Mouse (Mus musculus) limb, embryonic 14.5 days (tissue): ENCODE measurements at regions not wholly inside any gene's neighbourhood (a gene's known extent, or its start where the extent isn't known, plus 50 kb on each side); places are given as distances from the start of the nearest gene placed in this dataset.

Source experiments
- ATAC-seq: fragments of 200-750 bp; cut with Nextera tagmentation; 2 replicates; pipeline ENCODE4 v1.8.0; 2017; ENCODE audit warnings: low read depth, moderate number of reproducible peaks, moderate TSS enrichment; ENCODE audit not compliant: low FRiP score
- DNase-seq: peaks from one replicate; pipeline ENCODE4 v3.0.0-alpha.2; 2015; ENCODE audit warnings: low spot score
- H3K27ac ChIP-seq: fragments of 300-500 bp; sonication (generic); replicated peaks from 2 replicates; pipeline ENCODE4 v1.5.1; 2014; ENCODE audit warnings: low read depth, mild to moderate bottlenecking, low read length, moderate library complexity, mixed read lengths
- H3K27me3 ChIP-seq: fragments of 300-500 bp; sonication (generic); 2 replicates; pipeline ENCODE4 v1.6.1; 2014; ENCODE audit warnings: low read length, mixed read lengths; ENCODE audit not compliant: control insufficient read depth, insufficient read depth
- H3K36me3 ChIP-seq: fragments of 300-500 bp; sonication (generic); 2 replicates; pipeline ENCODE4 v1.6.1; 2014; ENCODE audit warnings: mild to moderate bottlenecking, low read length, moderate library complexity, mixed read lengths; ENCODE audit not compliant: control insufficient read depth, insufficient read depth
- H3K4me1 ChIP-seq: fragments of 300-500 bp; sonication (generic); 2 replicates; pipeline ENCODE4 v1.6.1; 2014; ENCODE audit warnings: antibody characterized with exemption, low read length, mixed read lengths; ENCODE audit not compliant: control insufficient read depth, insufficient read depth
- H3K4me2 ChIP-seq: fragments of 300-500 bp; sonication (generic); replicated peaks from 2 replicates; pipeline ENCODE4 v1.6.1; 2014; ENCODE audit warnings: low read depth, mild to moderate bottlenecking, low read length, moderate library complexity; ENCODE audit not compliant: severe bottlenecking
- H3K4me3 ChIP-seq: fragments of 300-500 bp; sonication (generic); replicated peaks from 2 replicates; pipeline ENCODE4 v1.5.1; 2014; ENCODE audit warnings: low read length
- H3K9ac ChIP-seq: fragments of 300-500 bp; sonication (generic); 2 replicates; pipeline ENCODE4 v1.6.1; 2014; ENCODE audit warnings: mild to moderate bottlenecking, low read depth, low read length, moderate library complexity; ENCODE audit not compliant: severe bottlenecking
- H3K9me3 ChIP-seq: fragments of 300-500 bp; sonication (generic); 2 replicates; pipeline ENCODE4 v1.6.1; 2016; ENCODE audit warnings: low read length; ENCODE audit not compliant: control insufficient read depth
- POLR2A ChIP-seq: fragments of 200-500 bp; IDR thresholded peaks from 2 replicates; pipeline ENCODE4 v1.8.0; 2012; ENCODE audit warnings: inconsistent platforms, mild to moderate bottlenecking, moderate library complexity, borderline replicate concordance; ENCODE audit not compliant: insufficient read depth, insufficient read length; ENCODE audit errors: extremely low read depth
- WGBS: fragments of 180-500 bp; shearing (Covaris S2); extraction: QIAGEN DNeasy Blood & Tissue Kit; methylation state at CpG from one replicate; pipeline ENCODE4 v1.1.7; 2014; 5-methylcytosine and 5-hydroxymethylcytosine counted together

DNA sequence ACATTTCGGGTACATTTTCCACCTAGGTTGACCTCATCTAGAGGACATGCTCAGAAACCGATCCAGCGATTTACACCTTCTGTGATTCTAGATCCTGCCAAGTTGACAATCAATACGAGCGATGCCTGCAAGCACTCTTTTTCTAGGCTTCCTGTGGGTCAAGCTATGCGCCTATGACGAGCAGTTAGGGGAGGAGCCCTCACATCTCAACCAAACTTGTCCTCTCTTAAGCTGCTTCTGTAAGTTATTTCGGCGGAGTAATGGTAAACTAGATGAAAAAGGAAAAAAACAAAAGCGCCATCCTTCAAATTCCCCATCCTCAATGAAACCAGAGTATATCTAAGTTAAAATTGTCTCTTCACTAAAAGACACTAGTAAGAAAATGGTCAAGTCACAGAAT lies 858.5 kb downstream of the Zfp704 start:
- WGBS: 89% methylated on average over 10 of the region's 10 CpGs
- H3K9ac ChIP-seq: no peak overlapping the region
- DNase-seq: no peak

DNA sequence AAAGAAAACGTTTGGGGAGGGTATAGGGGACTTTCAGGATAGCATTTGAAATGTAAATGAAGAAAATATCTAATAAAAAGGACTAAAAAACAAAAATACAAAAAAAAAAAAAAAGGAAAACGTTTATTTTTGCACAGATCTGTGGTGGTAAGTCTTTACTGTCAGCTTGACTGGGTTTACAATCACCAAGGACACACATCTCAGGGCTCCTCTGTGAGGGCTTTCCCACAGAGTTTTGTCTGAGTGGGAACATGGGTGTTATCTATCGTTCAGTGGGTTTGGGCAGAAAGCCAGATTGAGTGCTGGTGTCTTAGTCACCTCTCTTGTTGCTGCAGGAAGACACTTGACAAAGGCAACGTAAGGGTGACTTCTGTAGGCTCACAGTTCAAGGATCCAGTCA lies 859.0 kb downstream of the Zfp704 start:
- no peak for TF ChIP-seq POLR2A
- no peak for ATAC-seq
- Histone ChIP-seq H3K36me3 (no peaks in the 10 kb centered on the region), H3K9ac (no peak overlapping the region), H3K9me3 (no peaks in the 10 kb centered on the region), H3K4me1 (0 out of 2 replicates have a peak, but pooled peaks cover 3% of the 10 kb centered on the region), H3K4me3 (no peak overlapping the region), H3K27me3 (no peaks in the 10 kb centered on the region), H3K27ac (no peak overlapping the region), H3K4me2 (no peak overlapping the region)
- 66% methylated on average over 4 of the region's 4 CpGs for whole genome bisulfite sequencing
- DNase-seq: no peak

More for the DNA sequence above, 858.5 kb downstream of the Zfp704 start:
- ATAC-seq: no peak
- H3K4me2 ChIP-seq: no peak overlapping the region
- H3K4me1 ChIP-seq: 0 out of 2 replicates have a peak, but pooled peaks cover 3% of the 10 kb centered on the region
- H3K36me3 ChIP-seq: no peaks in the 10 kb centered on the region
- H3K27ac ChIP-seq: no peak overlapping the region
- no peaks in the 10 kb centered on the region for H3K9me3 ChIP-seq
- H3K4me3 ChIP-seq: no peak overlapping the region
- H3K27me3 ChIP-seq: no peaks in the 10 kb centered on the region
- TF ChIP-seq POLR2A: no peak

DNA sequence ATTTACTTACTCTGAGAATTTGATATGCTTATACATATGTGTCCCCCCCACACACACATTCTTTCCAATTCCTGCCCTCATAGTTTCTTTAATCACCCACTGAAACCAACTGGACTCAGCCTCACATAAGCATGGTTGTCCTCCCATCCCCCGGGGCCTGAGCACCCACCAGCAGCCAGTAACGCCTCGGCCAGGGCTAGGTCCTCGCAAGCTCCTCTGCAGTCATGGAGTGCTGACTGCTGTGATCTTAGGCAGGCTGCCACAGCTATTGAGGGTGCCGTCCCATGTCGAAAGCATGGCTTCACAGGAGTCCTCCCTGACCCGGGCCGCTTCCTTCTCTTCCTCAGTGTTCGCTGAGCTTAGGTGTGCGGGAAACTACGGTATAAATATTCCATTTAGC lies 859.7 kb downstream of the Zfp704 start:
- no peak for DNase-seq
- no peaks in the 10 kb centered on the region for H3K27me3 ChIP-seq
- no peaks in the 10 kb centered on the region for H3K36me3 ChIP-seq
- no peak overlapping the region for H3K27ac ChIP-seq
- ATAC-seq: no peak
- no peak overlapping the region for H3K4me3 ChIP-seq
- H3K4me1 ChIP-seq: 0 out of 2 replicates have a peak, but pooled peaks cover 3% of the 10 kb centered on the region
- no peak overlapping the region for H3K9ac ChIP-seq
- WGBS: 81% methylated on average over 11 of the region's 11 CpGs
- no peak for TF ChIP-seq POLR2A
- H3K4me2 ChIP-seq: no peak overlapping the region
- no peaks in the 10 kb centered on the region for H3K9me3 ChIP-seq

DNA sequence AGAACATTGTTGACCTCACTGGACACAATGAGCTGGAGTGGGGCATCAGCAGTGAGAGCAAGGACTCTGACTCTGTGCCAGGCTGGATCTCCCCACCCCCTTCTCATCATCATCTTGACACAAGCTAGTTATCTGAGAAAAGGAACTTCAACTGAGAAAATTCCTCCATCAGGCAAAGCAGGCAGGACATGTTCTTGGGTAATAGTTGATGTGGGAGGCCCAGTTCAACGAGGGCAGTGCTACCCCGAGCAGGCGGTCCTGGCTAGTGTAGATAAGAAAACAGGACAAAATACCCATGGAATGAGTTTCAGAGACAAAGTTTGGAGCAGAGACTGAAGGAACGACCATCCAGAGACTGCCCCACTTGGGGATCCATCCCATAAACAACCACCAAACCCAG lies 862.7 kb downstream of the Zfp704 start:
- DNase-seq (no peak), ATAC-seq (no peak)
- Histone ChIP-seq H3K27me3 (no peaks in the 10 kb centered on the region), H3K9ac (no peak overlapping the region), H3K4me1 (no peaks in the 10 kb centered on the region), H3K27ac (no peak overlapping the region), H3K36me3 (no peaks in the 10 kb centered on the region), H3K4me2 (no peak overlapping the region), H3K4me3 (no peak overlapping the region), H3K9me3 (no peaks in the 10 kb centered on the region)
- WGBS: 87% methylated on average over 4 of the region's 4 CpGs
- TF ChIP-seq POLR2A: no peak

DNA sequence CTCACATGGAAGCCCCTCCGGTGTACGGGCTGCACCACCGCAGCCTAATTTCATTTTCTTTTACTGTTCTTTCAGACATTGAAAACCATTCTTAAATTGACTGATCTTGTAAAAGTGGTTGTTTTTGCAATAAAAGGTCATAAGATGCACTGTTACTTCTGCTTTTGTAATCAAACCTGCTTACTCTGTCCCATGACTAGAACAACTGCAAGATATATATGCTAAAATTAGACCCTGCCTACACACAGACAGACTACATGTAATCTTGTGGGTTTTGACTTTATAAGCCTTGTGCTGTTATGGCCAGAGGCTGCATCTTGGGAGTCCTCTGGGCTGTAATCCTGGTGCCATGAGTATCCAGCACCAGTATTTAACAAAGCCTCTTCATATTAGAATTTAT lies 863.2 kb downstream of the Zfp704 start:
- no peaks in the 10 kb centered on the region for H3K4me1 ChIP-seq
- no peak overlapping the region for H3K27ac ChIP-seq
- no peak for TF ChIP-seq POLR2A
- no peak for DNase-seq
- no peak overlapping the region for H3K4me2 ChIP-seq
- H3K36me3 ChIP-seq: no peaks in the 10 kb centered on the region
- no peak for ATAC-seq
- H3K4me3 ChIP-seq: no peak overlapping the region
- no peaks in the 10 kb centered on the region for H3K9me3 ChIP-seq
- no peak overlapping the region for H3K9ac ChIP-seq
- 93% methylated on average over 3 of the region's 3 CpGs for WGBS
- H3K27me3 ChIP-seq: no peaks in the 10 kb centered on the region

DNA sequence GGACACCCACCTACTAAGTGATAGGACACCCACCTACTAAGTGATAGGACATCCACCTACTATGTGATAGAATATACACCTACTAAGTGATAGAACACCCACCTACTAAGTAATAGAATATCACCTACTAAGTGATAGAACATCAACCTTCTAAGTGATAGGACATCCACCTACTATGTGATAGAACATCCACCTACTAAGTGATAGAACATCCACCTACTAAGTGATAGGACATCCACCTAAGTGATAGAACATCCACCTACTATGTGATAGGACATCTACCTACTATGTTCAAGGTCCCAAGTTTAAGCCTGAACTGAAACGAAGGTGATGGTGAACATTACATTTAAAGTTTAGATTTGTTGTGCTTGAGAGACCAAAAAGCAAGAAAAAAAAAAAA lies 863.8 kb downstream of the Zfp704 start:
- TF ChIP-seq POLR2A: no peak
- Histone ChIP-seq H3K4me2 (no peak overlapping the region), H3K27me3 (no peaks in the 10 kb centered on the region), H3K27ac (no peak overlapping the region), H3K36me3 (no peaks in the 10 kb centered on the region), H3K9ac (no peak overlapping the region), H3K4me3 (no peak overlapping the region), H3K4me1 (no peaks in the 10 kb centered on the region), H3K9me3 (no peaks in the 10 kb centered on the region)
- 89% methylated on average over 1 of the region's 1 CpGs for WGBS
- no peak for ATAC-seq
- no peak for DNase-seq
